In the genomic region with DNA sequence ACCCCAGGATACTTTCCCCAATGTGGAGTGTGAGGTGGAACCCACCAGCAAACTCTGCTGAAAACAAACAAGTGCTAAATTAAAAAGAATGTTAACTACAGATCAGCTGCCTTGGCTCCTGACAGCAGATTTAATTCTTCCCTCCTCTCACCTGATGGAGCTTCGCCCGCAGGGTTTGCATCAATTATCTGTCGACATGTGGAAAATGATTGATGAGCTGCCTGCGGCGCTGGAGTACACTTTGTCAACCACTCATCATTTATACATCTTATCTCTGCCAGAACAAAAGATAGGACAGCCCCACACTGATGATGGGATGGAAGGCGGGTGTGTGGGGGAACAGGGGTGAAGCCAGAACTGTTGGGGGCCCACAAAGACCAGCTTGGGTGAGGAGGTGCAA, we compare ENCODE assay signal across 27 mouse cellular contexts.
DNase-seq lines count a peak whose midpoint lies in the region; ATAC-seq lines count a peak whose summit lies in the region.
"Had no signal": no experiment of that assay in that cellular context is flagged by ENCODE, and none has a peak within 500 bp of the region (broad histone marks: within the 10 kb centered on the region; RNA-seq: fewer than 3 reads in every experiment).

No protein-coding gene starts in this region.

- no peak overlapping the region for H3K4me3 ChIP-seq in hindbrain, embryonic 10.5 days
- no peak overlapping the region for H3K4me3 ChIP-seq in hindbrain, embryonic 16.5 days (ENCODE audit: low read length)
- no peak overlapping the region for H3K4me3 ChIP-seq in neural tube, embryonic 11.5 days (ENCODE audit: low read depth, low read length)
- no peak overlapping the region for H3K4me3 ChIP-seq in neural tube, embryonic 15.5 days (replicated peaks)
- H3K4me3 ChIP-seq in hindbrain, embryonic 12.5 days = no peak overlapping the region
- H3K4me3 ChIP-seq: heart, embryonic 15.5 days; limb, embryonic 13.5 days; liver, embryonic 13.5 days; lung, embryonic 15.5 days; midbrain, embryonic 10.5 days had no signal

- peaks cover 14% of the 10 kb centered on the region for H3K4me1 ChIP-seq in hindbrain, embryonic 10.5 days (replicated peaks)
- no peaks in the 10 kb centered on the region for H3K4me1 ChIP-seq in hindbrain, embryonic 16.5 days (ENCODE audit: control insufficient read depth, insufficient read depth, low read depth, low read length)
- no peaks in the 10 kb centered on the region for H3K4me1 ChIP-seq in neural tube, embryonic 11.5 days (ENCODE audit: control insufficient read depth, insufficient read depth, low read length)
- H3K4me1 ChIP-seq in neural tube, embryonic 15.5 days = no peaks in the 10 kb centered on the region
- peaks cover 9% of the 10 kb centered on the region for H3K4me1 ChIP-seq in hindbrain, embryonic 12.5 days
- H3K4me1 ChIP-seq: liver, embryonic 13.5 days; midbrain, embryonic 10.5 days had no signal

- no peaks in the 10 kb centered on the region for H3K27me3 ChIP-seq in hindbrain, embryonic 10.5 days (ENCODE audit: insufficient read depth, poor library complexity, severe bottlenecking)
- no peaks in the 10 kb centered on the region; the same call in 1 of the 2 replicates for H3K27me3 ChIP-seq in hindbrain, embryonic 16.5 days (replicated peaks; ENCODE audit: control insufficient read depth, insufficient read depth, low read length)
- H3K27me3 ChIP-seq in neural tube, embryonic 11.5 days (ENCODE audit: control insufficient read depth, insufficient read depth, low read length) = no peaks in the 10 kb centered on the region
- no peaks in the 10 kb centered on the region for H3K27me3 ChIP-seq in neural tube, embryonic 15.5 days (replicated peaks)
- H3K27me3 ChIP-seq in hindbrain, embryonic 12.5 days = peaks cover 5% of the 10 kb centered on the region
- H3K27me3 ChIP-seq: CH12.LX; limb, embryonic 13.5 days; liver, embryonic 13.5 days; lung, embryonic 15.5 days; Patski had no signal

- H3K36me3 ChIP-seq in hindbrain, embryonic 10.5 days = no peaks in the 10 kb centered on the region
- H3K36me3 ChIP-seq in hindbrain, embryonic 16.5 days (ENCODE audit: control insufficient read depth, insufficient read depth, low read length) = no peaks in the 10 kb centered on the region
- no peaks in the 10 kb centered on the region for H3K36me3 ChIP-seq in neural tube, embryonic 11.5 days (ENCODE audit: control insufficient read depth, insufficient read depth, low read length)
- no peaks in the 10 kb centered on the region for H3K36me3 ChIP-seq in neural tube, embryonic 15.5 days
- no peaks in the 10 kb centered on the region for H3K36me3 ChIP-seq in hindbrain, embryonic 12.5 days
- H3K36me3 ChIP-seq: G1E; heart, embryonic 15.5 days; limb, embryonic 13.5 days; liver, embryonic 13.5 days; lung, embryonic 15.5 days; midbrain, embryonic 10.5 days had no signal

- no peaks in the 10 kb centered on the region for H3K9me3 ChIP-seq in hindbrain, embryonic 10.5 days
- H3K9me3 ChIP-seq in hindbrain, embryonic 16.5 days (ENCODE audit: control insufficient read depth, low read length) = no peaks in the 10 kb centered on the region
- H3K9me3 ChIP-seq in neural tube, embryonic 11.5 days (ENCODE audit: control insufficient read depth, low read length) = no peaks in the 10 kb centered on the region
- no peaks in the 10 kb centered on the region for H3K9me3 ChIP-seq in neural tube, embryonic 15.5 days (replicated peaks)
- no peaks in the 10 kb centered on the region for H3K9me3 ChIP-seq in hindbrain, embryonic 12.5 days (replicated peaks)
- H3K9me3 ChIP-seq: heart, embryonic 15.5 days; limb, embryonic 13.5 days; liver, embryonic 13.5 days; lung, embryonic 15.5 days; midbrain, embryonic 10.5 days had no signal

- ATAC-seq in hindbrain, embryonic 16.5 days = no peak
- no peak for ATAC-seq in neural tube, embryonic 11.5 days (ENCODE audit: insufficient read depth, low FRiP score, low TSS enrichment)
- no peak for ATAC-seq in neural tube, embryonic 15.5 days (ENCODE audit: low FRiP score)
- no peak for ATAC-seq in hindbrain, embryonic 12.5 days (ENCODE audit: low FRiP score)
- ATAC-seq: forebrain, embryonic 16.5 days; inflammation-experienced regulatory T-cells, adult 6 months; Patski had no signal

- H3K9ac ChIP-seq in hindbrain, embryonic 16.5 days (ENCODE audit: low read depth, low read length) = no peak overlapping the region
- H3K9ac ChIP-seq in neural tube, embryonic 11.5 days (ENCODE audit: low read length) = no peak overlapping the region
- H3K9ac ChIP-seq in neural tube, embryonic 15.5 days (replicated peaks) = no peak overlapping the region
- H3K9ac ChIP-seq in hindbrain, embryonic 12.5 days = no peak overlapping the region
- H3K9ac ChIP-seq: heart, embryonic 15.5 days; limb, embryonic 13.5 days; liver, embryonic 13.5 days; lung, embryonic 15.5 days had no signal

- peak overlapping the region; percentile 6; the same call in 1 of the 2 replicates for H3K27ac ChIP-seq in hindbrain, embryonic 10.5 days
- no peak overlapping the region for H3K27ac ChIP-seq in hindbrain, embryonic 16.5 days (ENCODE audit: low read depth, low read length)
- no peak overlapping the region for H3K27ac ChIP-seq in neural tube, embryonic 11.5 days (ENCODE audit: low read depth, low read length)
- no peak overlapping the region for H3K27ac ChIP-seq in neural tube, embryonic 15.5 days (replicated peaks)
- H3K27ac ChIP-seq in hindbrain, embryonic 12.5 days = peak overlapping the region; percentile 1; the same call in 1 of the 2 replicates
- H3K27ac ChIP-seq: heart, embryonic 15.5 days; limb, embryonic 13.5 days; liver, embryonic 13.5 days; lung, embryonic 15.5 days; macrophage; midbrain, embryonic 10.5 days had no signal

- H3K4me2 ChIP-seq in hindbrain, embryonic 16.5 days (ENCODE audit: low read length) = no peak overlapping the region
- no peak overlapping the region for H3K4me2 ChIP-seq in neural tube, embryonic 11.5 days (ENCODE audit: low read depth)
- H3K4me2 ChIP-seq in neural tube, embryonic 15.5 days = no peak overlapping the region
- H3K4me2 ChIP-seq in hindbrain, embryonic 12.5 days (replicated peaks) = no peak overlapping the region
- H3K4me2 ChIP-seq: heart, embryonic 15.5 days; limb, embryonic 13.5 days; liver, embryonic 13.5 days; lung, embryonic 15.5 days had no signal

- 66% methylated on average over 6 of the region's 6 CpGs for WGBS in hindbrain, embryonic 10.5 days
- 60% methylated on average over 6 of the region's 6 CpGs for WGBS in hindbrain, embryonic 16.5 days
- 78% methylated on average over 6 of the region's 6 CpGs for WGBS in neural tube, embryonic 11.5 days
- WGBS in neural tube, embryonic 15.5 days = 72% methylated on average over 6 of the region's 6 CpGs
- WGBS in hindbrain, embryonic 12.5 days = 50% methylated on average over 6 of the region's 6 CpGs

- peak; percentile 25 for DNase-seq in hindbrain, embryonic 10.5 days (ENCODE audit: low spot score)
- peak; percentile 54 for DNase-seq in neural tube, embryonic 11.5 days (ENCODE audit: low spot score)
- DNase-seq in layer of hippocampus, adult 9-11 months = no peak
- DNase-seq in kidney, adult 9 months = no peak
- DNase-seq: adrenal gland, postnatal 36 days; cerebellum, adult 11 months; cerebellum, postnatal 10 days; gastrocnemius, postnatal 36 days; heart, postnatal 36 days; kidney, adult 2 months; kidney, postnatal 14 days; liver, embryonic 13.5 days; right cerebral cortex, postnatal 25 days; thymus, postnatal 25 days had no signal

Comparison
In these comparisons a context has a peak if more than half of its experiments do, and no peak if none do; other contexts are left out.
1. H3K27ac ChIP-seq: peak in hindbrain, embryonic 10.5 days (single experiment) and hindbrain, embryonic 12.5 days (single experiment); none in hindbrain, embryonic 16.5 days (single experiment), neural tube, embryonic 11.5 days (single experiment) and neural tube, embryonic 15.5 days (single experiment).
2. DNase-seq: peak in hindbrain, embryonic 10.5 days (single experiment) and neural tube, embryonic 11.5 days (single experiment); none in layer of hippocampus, adult 9-11 months (single experiment) and kidney, adult 9 months (single experiment).